Mouse (Mus musculus) spleen, adult 2 months (tissue): ENCODE results near the gene Txlna.

Source experiments
- CTCF ChIP-seq: fragments of 200-500 bp; IDR thresholded peaks from 2 replicates; pipeline ENCODE4 v1.5.1; 2011; ENCODE audit warnings: mild to moderate bottlenecking, inconsistent platforms; ENCODE audit not compliant: insufficient read depth, insufficient read length, insufficient replicate concordance; ENCODE audit errors: extremely low read depth
- POLR2A ChIP-seq: fragments of 200-500 bp; IDR thresholded peaks from 2 replicates; pipeline ENCODE4 v1.6.1; 2011; ENCODE audit warnings: low read depth, low read length, inconsistent platforms

- TF ChIP-seq POLR2A (no peak), CTCF (peak; percentile 91)
Measured at GRCm38 (mm10) chr4:129608426-129609025, 32.3 kb downstream of the Txlna start.
